Mouse (Mus musculus): ENCODE results near the gene Wdr17.

DNA sequence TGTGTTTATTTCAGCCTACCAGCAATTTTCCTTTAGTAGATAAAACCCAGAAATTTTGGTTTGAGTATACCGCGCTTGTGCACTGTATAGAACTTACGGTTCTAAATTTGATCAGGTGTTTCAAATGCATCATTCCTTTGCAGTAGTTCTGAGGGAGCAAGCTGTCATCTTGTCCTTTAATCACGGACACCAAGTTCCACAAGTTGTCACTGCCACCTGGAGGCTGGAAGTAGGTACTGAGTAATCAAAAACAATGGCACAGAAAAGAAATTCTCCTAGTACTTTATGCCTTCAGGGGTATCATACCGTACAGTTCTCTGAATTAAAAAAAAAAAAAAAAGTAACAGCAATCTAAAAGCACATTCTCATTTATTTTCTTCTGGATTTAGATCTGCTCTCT lies 226.3 kb downstream of the Wdr17 start:
- TF ChIP-seq POLR2AphosphoS5 (IDR thresholded peaks at IDR 0.05; ENCODE audit: borderline replicate concordance, low read depth, low read length): no peak
- peak; percentile 22 to 71 (median 43); a peak in 5 of 6 replicates for TF ChIP-seq CTCF (IDR thresholded peaks at IDR 0.05 in 2 of 3, conservative IDR thresholded peaks at IDR 0.05 in 1 of 3; ENCODE audit: control insufficient read depth in 1 of 3, insufficient read depth in 1 of 3, low read depth in 2 of 3, low read length in 3 of 3, poor library complexity in 1 of 3, severe bottlenecking in 1 of 3)
- TF ChIP-seq POLR2A (IDR thresholded peaks at IDR 0.05; ENCODE audit: control insufficient read depth in 1 of 2, insufficient read depth in 1 of 2, low read depth in 1 of 2, low read length in 2 of 2, poor library complexity in 1 of 2): no peak
- no peak for TF ChIP-seq MEF2A (IDR thresholded peaks at IDR 0.05; ENCODE audit: extremely low read depth, insufficient replicate concordance, low read depth, low read length, poor library complexity, severe bottlenecking)
- no peak for TF ChIP-seq EP300 (IDR thresholded peaks at IDR 0.05; ENCODE audit: low read depth in 1 of 2, low read length in 2 of 2)
- no peak for TF ChIP-seq RCOR1 (IDR thresholded peaks at IDR 0.05; ENCODE audit: low read depth, low read length)
- TF ChIP-seq USF2 (IDR thresholded peaks at IDR 0.05; ENCODE audit: borderline replicate concordance in 1 of 2, insufficient read depth in 1 of 2, low read depth in 1 of 2, low read length in 2 of 2): no peak
- no peak for TF ChIP-seq SIN3A (IDR thresholded peaks at IDR 0.05; ENCODE audit: low read length)
- TF ChIP-seq KAT2A (conservative IDR thresholded peaks at IDR 0.05; ENCODE audit: low read depth, low read length): no peak
- no peak for TF ChIP-seq POLR2AphosphoS2 (IDR thresholded peaks at IDR 0.05; ENCODE audit: low read length)
- TF ChIP-seq E2F4 (IDR thresholded peaks at IDR 0.05; ENCODE audit: borderline replicate concordance, low read depth, low read length): no peak
